Mouse (Mus musculus) thymus, adult 2 months (tissue): ENCODE results near the gene Hmces.

Experiments used
- CTCF ChIP-seq: fragments of 200-500 bp; IDR thresholded peaks from 2 replicates; pipeline ENCODE4 v1.5.1; 2012; ENCODE audit warnings: mild to moderate bottlenecking, control low read depth, low read length, moderate library complexity, borderline replicate concordance; ENCODE audit not compliant: control insufficient read depth, poor library complexity, insufficient read depth; ENCODE audit errors: extremely low read depth
- POLR2A ChIP-seq: fragments of 200-500 bp; IDR thresholded peaks from 2 replicates; pipeline ENCODE4 v1.6.1; 2012; ENCODE audit warnings: mild to moderate bottlenecking, low read length, control low read depth, moderate library complexity; ENCODE audit not compliant: control insufficient read depth, poor library complexity, insufficient read depth; ENCODE audit errors: extremely low read depth

DNA sequence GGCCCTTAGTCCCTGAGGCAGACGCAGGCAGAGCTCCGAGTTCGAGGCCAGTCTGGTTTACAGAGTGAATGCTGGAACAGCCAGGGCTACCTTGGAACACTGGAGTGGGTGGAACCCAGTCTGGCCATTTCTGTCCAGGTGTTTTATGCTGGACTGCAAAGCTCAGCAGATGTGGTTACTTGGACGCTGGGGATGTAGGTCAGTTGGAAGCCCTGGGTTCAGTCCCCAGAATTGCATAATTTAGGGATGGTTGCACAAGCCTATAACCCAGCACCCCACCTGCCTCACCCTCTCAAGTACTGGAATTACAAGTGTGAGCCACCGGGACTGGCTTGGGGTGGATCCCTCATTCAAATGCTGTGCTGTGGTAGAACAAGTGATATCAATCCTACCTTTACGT, 47.5 kb upstream of the Hmces start:
- no peak for TF ChIP-seq CTCF
- TF ChIP-seq POLR2A, result no peak
